Mouse (Mus musculus) heart, adult 2 months (tissue): ENCODE measurements around the gene Hrc.

Experiments used
- CTCF ChIP-seq: fragments of 200-600 bp; IDR thresholded peaks from 2 replicates; pipeline ENCODE4 v1.8.1; 2022; ENCODE audit warnings: antibody characterized with exemption, mild to moderate bottlenecking, moderate library complexity
- POLR2A ChIP-seq: fragments of 200-500 bp; IDR thresholded peaks from 2 replicates; pipeline ENCODE4 v1.6.1; 2011; ENCODE audit warnings: mild to moderate bottlenecking, low read depth, low read length, control low read depth; ENCODE audit not compliant: insufficient read depth

GRCm38 (mm10) chr7:45331502-45331901, 3.6 kb upstream of the Hrc start:
- TF ChIP-seq CTCF (peak; percentile 33), POLR2A (no peak)
